Mouse (Mus musculus): ENCODE results near the gene Csrp2.

DNA sequence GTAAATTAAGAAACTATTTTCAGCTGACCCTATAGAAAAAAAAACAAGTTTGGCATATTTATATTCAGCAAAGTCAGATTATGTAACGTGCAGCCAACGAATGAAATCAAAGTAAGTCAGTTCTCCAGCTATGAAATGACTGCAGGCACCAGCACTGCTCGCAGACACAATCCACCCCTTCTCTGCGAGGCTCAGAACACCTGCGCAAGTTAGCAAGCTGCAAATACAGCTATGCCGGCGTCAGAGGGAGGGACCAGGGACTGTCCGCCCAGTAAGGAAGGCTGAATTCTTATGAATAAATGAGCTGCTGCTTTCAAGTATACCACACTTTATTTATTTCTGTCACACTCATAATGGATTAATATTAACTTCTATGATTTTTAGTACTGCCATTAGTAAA is 40.2 kb downstream of the Csrp2 start:
- no peak for TF ChIP-seq ZNF384 (IDR thresholded peaks at IDR 0.05; ENCODE audit: low read depth, low read length)
- no peak for TF ChIP-seq HCFC1 (IDR thresholded peaks at IDR 0.05; ENCODE audit: borderline replicate concordance, insufficient read depth, low read length)
- no peak for TF ChIP-seq MAFK (IDR thresholded peaks at IDR 0.05; ENCODE audit: insufficient read depth, low read depth, low read length)
- no peak for TF ChIP-seq CHD2 (IDR thresholded peaks at IDR 0.05; ENCODE audit: low read depth, low read length)
